Comparison of ENCODE assay signal across 26 mouse cellular contexts in genomic region chr9:67396446-67396845, GRCm38 (mm10).
"Had no signal": no experiment of that assay in that cellular context is flagged by ENCODE, and none has a peak within 500 bp of the region (broad histone marks: within the 10 kb centered on the region; RNA-seq: fewer than 3 reads in every experiment).

No protein-coding gene starts in this region.

- H3K4me1 ChIP-seq: heart, embryonic 15.5 days; hindbrain, embryonic 10.5 days; hindbrain, embryonic 12.5 days; intestine, embryonic 15.5 days; limb, embryonic 10.5 days; liver, embryonic 13.5 days; liver, embryonic 15.5 days had no signal

- H3K4me3 ChIP-seq: gastrocnemius, adult 2 months; heart, embryonic 13.5 days; heart, embryonic 15.5 days; hindbrain, embryonic 10.5 days; hindbrain, embryonic 12.5 days; intestine, embryonic 15.5 days; layer of hippocampus, adult 2 months; left cerebral cortex, adult 2 months; limb, embryonic 10.5 days; limb, embryonic 12.5 days; liver, embryonic 13.5 days; liver, embryonic 15.5 days had no signal

- DNase-seq: gastrocnemius, adult 2 months; gastrocnemius, postnatal 10 days; gastrocnemius, postnatal 25 days; heart, postnatal 14 days; heart, postnatal 36 days; kidney, adult 18-20 months; kidney, adult 8-10 months; kidney, postnatal 10 days; kidney, postnatal 25 days; kidney, postnatal 4 days; liver; liver, embryonic 13.5 days had no signal

- H3K27ac ChIP-seq: gastrocnemius, adult 2 months; heart, embryonic 13.5 days; heart, embryonic 15.5 days; hindbrain, embryonic 10.5 days; hindbrain, embryonic 12.5 days; hindbrain, embryonic 14.5 days; intestine, embryonic 15.5 days; layer of hippocampus, adult 2 months; left cerebral cortex, adult 2 months; limb, embryonic 10.5 days; limb, embryonic 12.5 days; liver, embryonic 13.5 days; liver, embryonic 15.5 days had no signal

- ATAC-seq: hindbrain, embryonic 16.5 days; inflammation-experienced regulatory T-cells, adult 6 months; intestine, embryonic 15.5 days; intestine, postnatal 0 days had no signal
